Mouse (Mus musculus) liver, postnatal 0 days (tissue): ENCODE data around the gene Tac2.

ENCODE experiments used
- CTCF ChIP-seq: sonication (generic); IDR thresholded peaks from 2 replicates; pipeline ENCODE4 v1.5.1; 2016; ENCODE audit warnings: antibody characterized with exemption, low read depth
- EP300 ChIP-seq: IDR thresholded peaks from 2 replicates; pipeline ENCODE4 v1.6.1; 2016; ENCODE audit warnings: antibody characterized with exemption, low read depth, mild to moderate bottlenecking

- TF ChIP-seq EP300 (peak; percentile 62; the same call in 1 of the 2 replicates), CTCF (0 out of 2 replicates have a peak, but pooled peaks have one; percentile 2)
These were observed 47.4 kb upstream of the Tac2 start for GRCm38 (mm10) chr10:127676691-127677548.
